Mouse (Mus musculus) kidney, postnatal 0 days (tissue): ENCODE data around the gene Slc45a3. TPM values are rescaled to one million over a fixed set of nuclear protein-coding genes. Genes with fewer than 3 reads are reported as not detected.
A peak's percentile ranks its signal among the peaks of the same experiment; 100 is the strongest.

ENCODE experiments used
- ATAC-seq: fragments of 200-750 bp; cut with Nextera tagmentation; replicated peaks from 2 replicates; pipeline ENCODE4 v1.8.0; 2017; ENCODE audit warnings: low read depth, moderate number of reproducible peaks, moderate TSS enrichment, moderate library complexity; ENCODE audit not compliant: low FRiP score
- DNase-seq: peaks from one replicate; pipeline ENCODE4 v3.0.0-alpha.2; 2016; ENCODE audit warnings: low spot score
- H3K27ac ChIP-seq: fragments of 300-500 bp; sonication (generic); 2 replicates; pipeline ENCODE4 v1.5.1; 2014; ENCODE audit warnings: mild to moderate bottlenecking
- H3K27me3 ChIP-seq: fragments of 300-500 bp; sonication (generic); 2 replicates; pipeline ENCODE4 v1.6.1; 2014; ENCODE audit warnings: low read length, mixed read lengths; ENCODE audit not compliant: insufficient read depth
- H3K36me3 ChIP-seq: fragments of 300-500 bp; sonication (generic); 2 replicates; pipeline ENCODE4 v1.6.1; 2014; ENCODE audit warnings: low read length, mixed read lengths; ENCODE audit not compliant: insufficient read depth
- H3K4me1 ChIP-seq: fragments of 300-500 bp; sonication (generic); replicated peaks from 2 replicates; pipeline ENCODE4 v1.6.1; 2014; ENCODE audit warnings: antibody characterized with exemption, low read length, mixed read lengths; ENCODE audit not compliant: insufficient read depth
- H3K4me2 ChIP-seq: fragments of 300-500 bp; sonication (generic); 2 replicates; pipeline ENCODE4 v1.6.1; 2014; ENCODE audit warnings: mild to moderate bottlenecking, low read length, moderate library complexity, mixed read lengths
- H3K4me3 ChIP-seq: fragments of 300-500 bp; sonication (generic); replicated peaks from 2 replicates; pipeline ENCODE4 v1.5.1; 2014; ENCODE audit warnings: low read depth, low read length
- H3K9ac ChIP-seq: fragments of 300-500 bp; sonication (generic); 2 replicates; pipeline ENCODE4 v1.6.1; 2014; ENCODE audit warnings: low read depth, low read length
- H3K9me3 ChIP-seq: fragments of 300-500 bp; sonication (generic); replicated peaks from 2 replicates; pipeline ENCODE4 v1.6.1; 2016; ENCODE audit warnings: low read length, inconsistent platforms, mixed read lengths
- CTCF ChIP-seq: IDR thresholded peaks from 2 replicates; pipeline ENCODE4 v1.5.1; 2016; ENCODE audit warnings: antibody characterized with exemption, low read depth, mild to moderate bottlenecking, moderate library complexity
- WGBS: fragments of 180-500 bp; shearing (Covaris S2); extraction: QIAGEN DNeasy Blood & Tissue Kit; methylation state at CpG from one replicate; pipeline ENCODE4 v1.1.7; 2014; 5-methylcytosine and 5-hydroxymethylcytosine counted together
- polyA plus RNA-seq: library from polyadenylated mRNA; unstranded; fragments of >200 nt; fragmentation: Nextera tagmentation; extraction: Ambion mirVana; gene quantifications from 2 replicates; pipeline ENCODE4 v1.2.1, GENCODE M21; 2015

Gene Slc45a3
- polyA plus RNA-seq, 1 experiment from 2014 or later = 9.1 TPM

- Histone ChIP-seq H3K27me3 (no peaks in the 10 kb centered on the region), H3K4me1 (peaks cover 38% of the 10 kb centered on the region), H3K9ac (peak overlapping the region; percentile 31; the same call in 1 of the 2 replicates), H3K9me3 (no peaks in the 10 kb centered on the region), H3K27ac (peak overlapping the region; percentile 77), H3K36me3 (no peaks in the 10 kb centered on the region), H3K4me2 (no peak overlapping the region), H3K4me3 (no peak overlapping the region)
- WGBS = 18% methylated on average over 13 of the region's 13 CpGs
- peak; percentile 77 for DNase-seq
- TF ChIP-seq CTCF = no peak
- peak; percentile 53 for ATAC-seq
These were observed 9.9 kb downstream of the Slc45a3 start for GRCm38 (mm10) chr1:131972498-131973334.

- Histone ChIP-seq H3K9me3 (no peaks in the 10 kb centered on the region), H3K27ac (no peak overlapping the region), H3K9ac (no peak overlapping the region), H3K4me3 (no peak overlapping the region), H3K4me1 (peaks cover 31% of the 10 kb centered on the region), H3K27me3 (no peaks in the 10 kb centered on the region), H3K4me2 (no peak overlapping the region), H3K36me3 (no peaks in the 10 kb centered on the region)
- 68% methylated on average over 6 of the region's 6 CpGs for WGBS
- no peak for TF ChIP-seq CTCF
- DNase-seq (no peak), ATAC-seq (no peak)
These were observed 11.2 kb downstream of the Slc45a3 start for GRCm38 (mm10) chr1:131973991-131974390.

- Histone ChIP-seq H3K4me3 (no peak overlapping the region), H3K4me1 (peaks cover 16% of the 10 kb centered on the region), H3K27me3 (no peaks in the 10 kb centered on the region), H3K36me3 (no peaks in the 10 kb centered on the region), H3K4me2 (no peak overlapping the region), H3K9ac (no peak overlapping the region), H3K9me3 (no peaks in the 10 kb centered on the region), H3K27ac (no peak overlapping the region)
- no peak for TF ChIP-seq CTCF
- no peak for DNase-seq
- ATAC-seq = no peak
- 77% methylated on average over 5 of the region's 5 CpGs for WGBS
These were observed 14.1 kb downstream of the Slc45a3 start for GRCm38 (mm10) chr1:131976886-131977285.

GRCm38 (mm10) chr1:131980471-131980870 lies 17.7 kb downstream of the Slc45a3 start:
- WGBS = 44% methylated on average over 2 of the region's 2 CpGs
- H3K4me1 ChIP-seq = no peaks in the 10 kb centered on the region
- DNase-seq = no peak
- no peak overlapping the region for H3K27ac ChIP-seq
- no peak overlapping the region for H3K4me3 ChIP-seq
- H3K9ac ChIP-seq = no peak overlapping the region
- H3K4me2 ChIP-seq = no peak overlapping the region
- TF ChIP-seq CTCF = no peak
- no peaks in the 10 kb centered on the region for H3K9me3 ChIP-seq
- ATAC-seq = no peak
- H3K36me3 ChIP-seq = no peaks in the 10 kb centered on the region
- H3K27me3 ChIP-seq = no peaks in the 10 kb centered on the region

- TF ChIP-seq CTCF = peak; percentile 89
- no peaks in the 10 kb centered on the region for H3K4me1 ChIP-seq
- WGBS = 55% methylated on average over 12 of the region's 12 CpGs
- no peak overlapping the region for H3K9ac ChIP-seq
- H3K27ac ChIP-seq = no peak overlapping the region
- H3K4me2 ChIP-seq = no peak overlapping the region
- H3K9me3 ChIP-seq = no peaks in the 10 kb centered on the region
- DNase-seq (peak; percentile 78), ATAC-seq (no peak; the same call in 1 of the 2 replicates)
- H3K4me3 ChIP-seq = no peak overlapping the region
- no peaks in the 10 kb centered on the region for H3K36me3 ChIP-seq
- no peaks in the 10 kb centered on the region for H3K27me3 ChIP-seq
These were observed 18.7 kb downstream of the Slc45a3 start for GRCm38 (mm10) chr1:131981378-131982013.

- H3K27ac ChIP-seq = no peak overlapping the region
- no peak overlapping the region for H3K4me2 ChIP-seq
- H3K9ac ChIP-seq = no peak overlapping the region
- H3K4me1 ChIP-seq = no peaks in the 10 kb centered on the region
- 9% methylated on average over 5 of the region's 5 CpGs for WGBS
- no peaks in the 10 kb centered on the region for H3K36me3 ChIP-seq
- ATAC-seq = peak; percentile 67
- peak; percentile 78 for DNase-seq
- H3K4me3 ChIP-seq = no peak overlapping the region
- TF ChIP-seq CTCF = peak; percentile 95
- no peaks in the 10 kb centered on the region for H3K9me3 ChIP-seq
- H3K27me3 ChIP-seq = no peaks in the 10 kb centered on the region
These were observed 20.1 kb downstream of the Slc45a3 start for GRCm38 (mm10) chr1:131982907-131983306.
